Mouse (Mus musculus): Measurements from ENCODE around the gene Sacs. TPM values are rescaled to one million over a fixed set of nuclear protein-coding genes. Genes with fewer than 3 reads are reported as not detected.

Sacs gene
- polyA plus RNA-seq, 1 experiment from 2014 or later: 7.4 TPM

DNA sequence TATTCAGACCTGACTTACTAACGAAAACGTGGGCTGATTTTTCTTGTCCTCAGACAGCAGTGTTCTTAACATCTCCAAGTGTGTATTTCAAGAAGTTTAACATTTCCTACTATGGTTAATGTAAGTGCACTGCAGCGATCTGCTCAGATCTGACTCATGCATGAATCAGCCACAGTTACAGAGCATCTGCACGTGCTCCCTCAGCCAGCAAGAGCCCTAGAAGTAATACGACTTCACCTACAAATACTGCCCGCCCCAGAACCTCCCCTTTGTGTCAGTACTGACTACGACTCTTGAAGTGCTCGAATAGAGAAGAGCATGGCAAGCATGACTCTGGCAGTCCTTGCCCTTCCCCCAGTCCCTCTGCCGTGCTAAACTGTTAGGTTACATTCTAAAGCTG lies 100.5 kb downstream of the Sacs start:
- no peaks in the 10 kb centered on the region for H3K36me3 ChIP-seq (ENCODE audit: control insufficient read depth, insufficient read depth, low read length)
- WGBS: 46% methylated on average over 9 of the region's 9 CpGs
- no peak overlapping the region for H3K4me2 ChIP-seq (ENCODE audit: low read length)
- no peak overlapping the region for H3K4me3 ChIP-seq (ENCODE audit: control insufficient read depth in 1 of 2, insufficient read depth in 1 of 2, low read depth in 1 of 2, low read length in 2 of 2)
- H3K4me1 ChIP-seq (ENCODE audit: control insufficient read depth in 2 of 2, insufficient read depth in 2 of 2, low read length in 2 of 2): peaks cover 6 to 15% of the 10 kb centered on the region in 2 experiments
- H3K9ac ChIP-seq (ENCODE audit: low read length): no peak overlapping the region
- H3K9me3 ChIP-seq (ENCODE audit: control insufficient read depth, low read length): no peaks in the 10 kb centered on the region
- H3K27me3 ChIP-seq (ENCODE audit: control insufficient read depth, insufficient read depth, low read length): no peaks in the 10 kb centered on the region
- no peak overlapping the region for H3K27ac ChIP-seq (replicated peaks in 1 of 2; ENCODE audit: control insufficient read depth in 1 of 2, insufficient read depth in 1 of 2, low read depth in 2 of 2, low read length in 2 of 2)
- ATAC-seq (ENCODE audit: insufficient number of reproducible peaks, insufficient read depth, low FRiP score, low read depth): no peak

- H3K4me2 ChIP-seq (ENCODE audit: low read length): no peak overlapping the region
- 0 out of 2 replicates have a peak, but pooled peaks cover 2% of the 10 kb centered on the region for H3K36me3 ChIP-seq (ENCODE audit: control insufficient read depth, insufficient read depth, low read length)
- no peaks in the 10 kb centered on the region for H3K27me3 ChIP-seq (ENCODE audit: control insufficient read depth, insufficient read depth, low read length)
- WGBS: 39% methylated on average over 6 of the region's 6 CpGs
- H3K4me3 ChIP-seq (ENCODE audit: control insufficient read depth in 1 of 2, insufficient read depth in 1 of 2, low read depth in 1 of 2, low read length in 2 of 2): no peak overlapping the region
- H3K4me1 ChIP-seq (ENCODE audit: control insufficient read depth in 2 of 2, insufficient read depth in 2 of 2, low read length in 2 of 2): peaks cover 2 to 4% of the 10 kb centered on the region in 2 experiments; a peak in 2 of 4 replicates
- H3K9me3 ChIP-seq (ENCODE audit: control insufficient read depth, low read length): peaks cover 6% of the 10 kb centered on the region; the same call in 1 of the 2 replicates
- H3K9ac ChIP-seq (ENCODE audit: low read length): no peak overlapping the region
- no peak for ATAC-seq (ENCODE audit: insufficient number of reproducible peaks, insufficient read depth, low FRiP score, low read depth)
- no peak overlapping the region for H3K27ac ChIP-seq (replicated peaks in 1 of 2; ENCODE audit: control insufficient read depth in 1 of 2, insufficient read depth in 1 of 2, low read depth in 2 of 2, low read length in 2 of 2)
Measured at GRCm38 (mm10) chr14:61242611-61243010, 104.4 kb downstream of the Sacs start.

GRCm38 (mm10) chr14:61246444-61246843 lies 108.2 kb downstream of the Sacs start:
- no peak overlapping the region for H3K27ac ChIP-seq (replicated peaks in 1 of 2; ENCODE audit: control insufficient read depth in 1 of 2, insufficient read depth in 1 of 2, low read depth in 2 of 2, low read length in 2 of 2)
- H3K9ac ChIP-seq (ENCODE audit: low read length): no peak overlapping the region
- no peak for ATAC-seq (ENCODE audit: insufficient number of reproducible peaks, insufficient read depth, low FRiP score, low read depth)
- H3K36me3 ChIP-seq (ENCODE audit: control insufficient read depth, insufficient read depth, low read length): 0 out of 2 replicates have a peak, but pooled peaks cover 2% of the 10 kb centered on the region
- no peaks in the 10 kb centered on the region for H3K4me1 ChIP-seq (ENCODE audit: control insufficient read depth in 2 of 2, insufficient read depth in 2 of 2, low read length in 2 of 2)
- no peaks in the 10 kb centered on the region for H3K27me3 ChIP-seq (ENCODE audit: control insufficient read depth, insufficient read depth, low read length)
- WGBS: 33% methylated on average over 3 of the region's 3 CpGs
- no peak overlapping the region for H3K4me3 ChIP-seq (ENCODE audit: control insufficient read depth in 1 of 2, insufficient read depth in 1 of 2, low read depth in 1 of 2, low read length in 2 of 2)
- H3K9me3 ChIP-seq (ENCODE audit: control insufficient read depth, low read length): peaks cover 16% of the 10 kb centered on the region
- no peak overlapping the region for H3K4me2 ChIP-seq (ENCODE audit: low read length)

- Histone ChIP-seq H3K9me3 (ENCODE audit: control insufficient read depth, low read length) (peaks cover 9% of the 10 kb centered on the region), H3K9ac (ENCODE audit: low read length) (no peak overlapping the region), H3K4me3 (ENCODE audit: control insufficient read depth in 1 of 2, insufficient read depth in 1 of 2, low read depth in 1 of 2, low read length in 2 of 2) (no peak overlapping the region), H3K27ac (replicated peaks in 1 of 2; ENCODE audit: control insufficient read depth in 1 of 2, insufficient read depth in 1 of 2, low read depth in 2 of 2, low read length in 2 of 2) (peak overlapping the region; percentile 65 to 81), H3K27me3 (ENCODE audit: control insufficient read depth, insufficient read depth, low read length) (no peaks in the 10 kb centered on the region), H3K36me3 (ENCODE audit: control insufficient read depth, insufficient read depth, low read length) (no peaks in the 10 kb centered on the region), H3K4me1 (ENCODE audit: control insufficient read depth in 2 of 2, insufficient read depth in 2 of 2, low read length in 2 of 2) (peaks cover 5 to 13% of the 10 kb centered on the region in 2 experiments; a peak in 3 of 4 replicates), H3K4me2 (ENCODE audit: low read length) (no peak overlapping the region; the same call in 1 of the 2 replicates)
- WGBS: 58% methylated on average over 15 of the region's 15 CpGs
- peak; percentile 65; the same call in 1 of the 2 replicates for ATAC-seq (ENCODE audit: insufficient number of reproducible peaks, insufficient read depth, low FRiP score, low read depth)
Measured at GRCm38 (mm10) chr14:61252596-61253388, 114.5 kb downstream of the Sacs start.

DNA sequence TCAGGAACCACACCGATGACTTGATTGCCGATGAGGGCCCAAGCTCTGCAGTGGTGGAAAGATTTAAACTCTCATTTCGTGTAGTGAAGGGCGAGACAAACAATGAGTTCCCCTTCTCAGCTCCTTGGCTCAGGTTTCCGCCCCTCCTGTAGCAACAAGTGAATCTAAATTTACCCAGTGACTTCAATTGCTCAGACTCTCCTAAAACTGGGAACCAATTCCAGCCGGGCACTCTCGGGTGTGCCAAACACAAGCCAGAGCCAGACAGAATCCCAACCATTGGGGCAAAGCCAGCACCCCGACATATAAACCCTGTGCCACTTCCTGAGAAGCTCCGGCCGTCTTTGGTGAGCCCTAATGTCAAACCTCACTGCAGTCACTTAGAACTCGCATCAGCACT lies 120.1 kb downstream of the Sacs start, which contains the start of gene Sgcg:
Gene Sgcg (minus strand): TSS at position 139 of the 400 bp plus-strand sequence.
- H3K9ac ChIP-seq (ENCODE audit: low read length): peak within 1 kb of the TSS; percentile 42
- H3K9me3 ChIP-seq (ENCODE audit: control insufficient read depth, low read length): no peaks in the 10 kb centered on the region
- WGBS: 35% methylated on average over 11 of the region's 11 CpGs
- H3K4me3 ChIP-seq (ENCODE audit: control insufficient read depth in 1 of 2, insufficient read depth in 1 of 2, low read depth in 1 of 2, low read length in 2 of 2): peak within 1 kb of the TSS in 1 of 2 experiments; percentile 10; a peak in 1 of 4 replicates
- H3K27ac ChIP-seq (replicated peaks in 1 of 2; ENCODE audit: control insufficient read depth in 1 of 2, insufficient read depth in 1 of 2, low read depth in 2 of 2, low read length in 2 of 2): peak within 1 kb of the TSS; percentile 60 to 83
- H3K36me3 ChIP-seq (ENCODE audit: control insufficient read depth, insufficient read depth, low read length): no peaks in the 10 kb centered on the region
- H3K4me1 ChIP-seq (ENCODE audit: control insufficient read depth in 2 of 2, insufficient read depth in 2 of 2, low read length in 2 of 2): peaks cover 4 to 9% of the 10 kb centered on the region in 2 experiments; a peak in 3 of 4 replicates
- ATAC-seq (ENCODE audit: insufficient number of reproducible peaks, insufficient read depth, low FRiP score, low read depth): peak; percentile 47; the same call in 1 of the 2 replicates
- H3K4me2 ChIP-seq (ENCODE audit: low read length): peak within 1 kb of the TSS; percentile 52
- no peaks in the 10 kb centered on the region for H3K27me3 ChIP-seq (ENCODE audit: control insufficient read depth, insufficient read depth, low read length)

DNA sequence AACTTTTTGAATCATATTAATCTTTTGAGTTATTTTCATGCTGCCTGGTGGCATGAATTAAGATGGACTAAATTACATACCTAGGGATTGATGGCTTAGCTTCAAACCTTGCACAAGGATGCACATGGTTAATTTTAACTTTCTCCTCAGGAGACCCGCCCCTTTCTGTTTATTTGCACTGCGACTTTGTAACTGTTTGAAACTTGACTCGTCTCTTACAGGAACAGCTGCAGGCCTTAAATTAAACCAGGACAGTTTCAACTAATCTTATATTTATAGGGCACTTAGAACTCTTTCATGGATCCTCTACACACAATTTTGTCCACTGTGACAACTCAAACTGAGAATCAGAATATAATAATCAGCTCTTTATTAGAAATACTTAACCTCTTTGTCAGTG lies 120.8 kb downstream of the Sacs start:
- Histone ChIP-seq H3K4me2 (ENCODE audit: low read length) (no peak overlapping the region), H3K4me1 (ENCODE audit: control insufficient read depth in 2 of 2, insufficient read depth in 2 of 2, low read length in 2 of 2) (peaks cover 4 to 9% of the 10 kb centered on the region in 2 experiments; a peak in 3 of 4 replicates), H3K27ac (replicated peaks in 1 of 2; ENCODE audit: control insufficient read depth in 1 of 2, insufficient read depth in 1 of 2, low read depth in 2 of 2, low read length in 2 of 2) (no peak overlapping the region), H3K36me3 (ENCODE audit: control insufficient read depth, insufficient read depth, low read length) (no peaks in the 10 kb centered on the region), H3K27me3 (ENCODE audit: control insufficient read depth, insufficient read depth, low read length) (no peaks in the 10 kb centered on the region), H3K9ac (ENCODE audit: low read length) (no peak overlapping the region), H3K4me3 (ENCODE audit: control insufficient read depth in 1 of 2, insufficient read depth in 1 of 2, low read depth in 1 of 2, low read length in 2 of 2) (no peak overlapping the region), H3K9me3 (ENCODE audit: control insufficient read depth, low read length) (no peaks in the 10 kb centered on the region)
- 44% methylated on average over 3 of the region's 3 CpGs for WGBS
- ATAC-seq (ENCODE audit: insufficient number of reproducible peaks, insufficient read depth, low FRiP score, low read depth): no peak

GRCm38 (mm10) chr14:61267908-61268475 lies 129.7 kb downstream of the Sacs start:
- Histone ChIP-seq H3K27me3 (ENCODE audit: control insufficient read depth, insufficient read depth, low read length) (peaks cover 4% of the 10 kb centered on the region; the same call in 1 of the 2 replicates), H3K27ac (replicated peaks in 1 of 2; ENCODE audit: control insufficient read depth in 1 of 2, insufficient read depth in 1 of 2, low read depth in 2 of 2, low read length in 2 of 2) (no peak overlapping the region; a peak in 1 of 4 replicates), H3K9ac (ENCODE audit: low read length) (no peak overlapping the region), H3K4me3 (ENCODE audit: control insufficient read depth in 1 of 2, insufficient read depth in 1 of 2, low read depth in 1 of 2, low read length in 2 of 2) (no peak overlapping the region), H3K9me3 (ENCODE audit: control insufficient read depth, low read length) (no peaks in the 10 kb centered on the region), H3K4me1 (ENCODE audit: control insufficient read depth in 2 of 2, insufficient read depth in 2 of 2, low read length in 2 of 2) (peaks cover 7 to 16% of the 10 kb centered on the region in 2 experiments), H3K4me2 (ENCODE audit: low read length) (no peak overlapping the region), H3K36me3 (ENCODE audit: control insufficient read depth, insufficient read depth, low read length) (no peaks in the 10 kb centered on the region)
- 36% methylated on average over 5 of the region's 5 CpGs for WGBS
- ATAC-seq (ENCODE audit: insufficient number of reproducible peaks, insufficient read depth, low FRiP score, low read depth): no peak
